Mouse (Mus musculus) forebrain, postnatal 0 days (tissue): Measurements from ENCODE around the gene Hfm1. TPM values are rescaled to one million over a fixed set of nuclear protein-coding genes. Genes with fewer than 3 reads are reported as not detected.
A peak's percentile ranks its signal among the peaks of the same experiment; 100 is the strongest.

ENCODE experiments used
- ATAC-seq: fragments of 200-750 bp; cut with Nextera tagmentation; 2 replicates; pipeline ENCODE4 v1.8.0; 2017; ENCODE audit warnings: mild to moderate bottlenecking, moderate library complexity
- DNase-seq: peaks from one replicate; pipeline ENCODE4 v3.0.0-alpha.2; 2015
- H3K27ac ChIP-seq: fragments of 300-500 bp; sonication (generic); 2 replicates; pipeline ENCODE4 v1.5.1; 2014; ENCODE audit warnings: low read depth, mild to moderate bottlenecking, antibody characterized with exemption, low read length, moderate library complexity, mixed read lengths
- H3K27me3 ChIP-seq: fragments of 300-500 bp; sonication (generic); 2 replicates; pipeline ENCODE4 v1.6.1; 2014; ENCODE audit warnings: mild to moderate bottlenecking, low read length, mixed read lengths; ENCODE audit not compliant: insufficient read depth
- H3K36me3 ChIP-seq: fragments of 300-500 bp; sonication (generic); 2 replicates; pipeline ENCODE4 v1.6.1; 2014; ENCODE audit warnings: mild to moderate bottlenecking, moderate library complexity; ENCODE audit not compliant: insufficient read depth
- H3K4me1 ChIP-seq: fragments of 300-500 bp; sonication (generic); 2 replicates; pipeline ENCODE4 v1.6.1; 2014; ENCODE audit warnings: antibody characterized with exemption; ENCODE audit not compliant: insufficient read depth
- H3K4me2 ChIP-seq: fragments of 300-500 bp; sonication (generic); 2 replicates; pipeline ENCODE4 v1.6.1; 2014; ENCODE audit warnings: low read depth, mild to moderate bottlenecking, moderate library complexity
- H3K4me3 ChIP-seq: fragments of 300-500 bp; sonication (generic); 2 replicates; pipeline ENCODE4 v1.5.1; 2014; ENCODE audit warnings: low read depth, low read length, mixed read lengths
- H3K9ac ChIP-seq: fragments of 300-500 bp; sonication (generic); 2 replicates; pipeline ENCODE4 v1.6.1; 2014; ENCODE audit warnings: mild to moderate bottlenecking
- H3K9me3 ChIP-seq: fragments of 300-500 bp; sonication (generic); 2 replicates; pipeline ENCODE4 v1.6.1; 2016; ENCODE audit warnings: low read length
- CTCF ChIP-seq: sonication (generic); IDR thresholded peaks from 2 replicates; pipeline ENCODE4 v1.5.1; 2016; ENCODE audit warnings: antibody characterized with exemption, control low read depth, low read depth
- WGBS: fragments of 180-500 bp; shearing (Covaris S2); extraction: QIAGEN DNeasy Blood & Tissue Kit; methylation state at CpG from one replicate; pipeline ENCODE4 v1.1.7; 2014; 5-methylcytosine and 5-hydroxymethylcytosine counted together
- polyA plus RNA-seq: library from polyadenylated mRNA; unstranded; fragments of >200 nt; fragmentation: Nextera tagmentation; extraction: Ambion mirVana; gene quantifications from 2 replicates; pipeline ENCODE4 v1.2.1, GENCODE M21; 2015
- total RNA-seq: library from RNA; depleted of rRNA; stranded (reverse); fragments of >200 nt; gene quantifications from 2 replicates; pipeline ENCODE4 v1.2.3, GENCODE M21; 2014

Gene Hfm1
- total and polyA plus RNA-seq, 2 experiments from 2014 or later: 4.3 to 8.4 TPM

- Histone ChIP-seq H3K4me2 (no peak overlapping the region), H3K27ac (no peak overlapping the region), H3K4me1 (no peaks in the 10 kb centered on the region), H3K4me3 (no peak overlapping the region), H3K9ac (no peak overlapping the region), H3K36me3 (no peaks in the 10 kb centered on the region), H3K9me3 (no peaks in the 10 kb centered on the region), H3K27me3 (no peaks in the 10 kb centered on the region)
- DNase-seq: no peak
- WGBS: 68% methylated on average over 2 of the region's 2 CpGs
- no peak for ATAC-seq
- TF ChIP-seq CTCF: no peak
These were observed 29.2 kb downstream of the Hfm1 start for GRCm38 (mm10) chr5:106896879-106897278.

DNA sequence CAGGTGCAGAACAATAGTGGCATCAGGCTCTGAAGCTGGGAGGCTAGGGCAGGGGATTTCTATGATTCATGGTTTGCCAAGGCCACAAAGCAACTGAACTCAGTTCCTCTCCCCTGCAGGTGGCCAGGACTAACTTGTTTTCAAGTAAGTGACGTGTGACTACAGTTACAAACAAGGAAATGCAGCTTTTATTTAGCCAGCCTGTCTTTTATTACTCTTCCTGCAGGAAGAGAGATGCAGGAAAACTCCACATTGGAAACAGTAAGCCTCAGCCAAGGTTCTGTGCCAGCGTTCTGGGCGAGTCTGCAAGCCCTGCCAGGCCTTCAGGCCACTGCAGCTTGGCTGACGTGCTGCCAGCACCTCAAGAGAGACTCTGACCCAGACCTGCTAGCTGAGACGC is 34.3 kb downstream of the Hfm1 start:
- no peak overlapping the region for H3K4me2 ChIP-seq
- 18% methylated on average over 5 of the region's 5 CpGs for WGBS
- H3K27ac ChIP-seq: no peak overlapping the region
- no peak for TF ChIP-seq CTCF
- H3K27me3 ChIP-seq: no peaks in the 10 kb centered on the region
- no peaks in the 10 kb centered on the region for H3K4me1 ChIP-seq
- H3K9me3 ChIP-seq: no peaks in the 10 kb centered on the region
- no peak overlapping the region for H3K9ac ChIP-seq
- ATAC-seq (no peak), DNase-seq (peak; percentile 47)
- no peaks in the 10 kb centered on the region for H3K36me3 ChIP-seq
- no peak overlapping the region for H3K4me3 ChIP-seq

GRCm38 (mm10) chr5:106887303-106888071 is 38.6 kb downstream of the Hfm1 start:
- Histone ChIP-seq H3K36me3 (no peaks in the 10 kb centered on the region), H3K9ac (no peak overlapping the region), H3K27ac (no peak overlapping the region), H3K9me3 (no peaks in the 10 kb centered on the region), H3K4me3 (no peak overlapping the region), H3K4me1 (no peaks in the 10 kb centered on the region), H3K27me3 (no peaks in the 10 kb centered on the region), H3K4me2 (no peak overlapping the region)
- TF ChIP-seq CTCF: no peak
- ATAC-seq: no peak
- 34% methylated on average over 1 of the region's 1 CpGs for WGBS
- no peak for DNase-seq

- no peaks in the 10 kb centered on the region for H3K36me3 ChIP-seq
- H3K9me3 ChIP-seq: no peaks in the 10 kb centered on the region
- H3K9ac ChIP-seq: no peak overlapping the region
- H3K4me1 ChIP-seq: no peaks in the 10 kb centered on the region
- ATAC-seq (no peak), DNase-seq (no peak)
- no peaks in the 10 kb centered on the region for H3K27me3 ChIP-seq
- H3K4me3 ChIP-seq: no peak overlapping the region
- no peak overlapping the region for H3K4me2 ChIP-seq
- TF ChIP-seq CTCF: no peak
- no peak overlapping the region for H3K27ac ChIP-seq
- 95% methylated on average over 4 of the region's 4 CpGs for WGBS
These were observed 40.6 kb downstream of the Hfm1 start for GRCm38 (mm10) chr5:106885517-106885916.

DNA sequence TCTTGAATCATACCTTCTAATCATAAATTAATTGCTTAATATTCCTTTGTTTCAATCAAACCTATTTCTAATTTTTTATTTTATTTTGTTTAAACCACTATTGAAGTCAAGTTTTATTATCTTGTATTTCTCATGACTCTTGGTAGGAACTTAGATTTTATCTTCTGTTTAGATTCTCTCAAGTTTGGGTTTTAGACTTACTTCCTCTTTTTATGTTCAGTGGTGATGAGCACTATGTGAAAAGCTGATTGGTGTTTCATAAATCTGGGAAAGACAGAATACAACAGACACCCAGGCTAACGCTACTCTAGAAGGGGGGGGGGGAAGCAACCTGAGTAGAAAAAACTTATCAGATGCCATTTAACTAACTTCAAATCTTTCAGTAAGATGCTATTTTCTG is 49.7 kb downstream of the Hfm1 start:
- WGBS: 97% methylated on average over 1 of the region's 1 CpGs
- H3K27ac ChIP-seq: no peak overlapping the region
- H3K4me3 ChIP-seq: no peak overlapping the region
- TF ChIP-seq CTCF: no peak
- H3K9ac ChIP-seq: no peak overlapping the region
- no peak for ATAC-seq
- no peaks in the 10 kb centered on the region for H3K4me1 ChIP-seq
- DNase-seq: no peak
- no peaks in the 10 kb centered on the region for H3K9me3 ChIP-seq
- no peaks in the 10 kb centered on the region for H3K36me3 ChIP-seq
- no peaks in the 10 kb centered on the region for H3K27me3 ChIP-seq
- H3K4me2 ChIP-seq: no peak overlapping the region

GRCm38 (mm10) chr5:106860415-106860814 is 65.7 kb downstream of the Hfm1 start:
- Histone ChIP-seq H3K4me1 (no peaks in the 10 kb centered on the region), H3K9me3 (no peaks in the 10 kb centered on the region), H3K9ac (no peak overlapping the region), H3K4me2 (no peak overlapping the region), H3K27me3 (no peaks in the 10 kb centered on the region), H3K36me3 (no peaks in the 10 kb centered on the region), H3K27ac (no peak overlapping the region), H3K4me3 (no peak overlapping the region)
- ATAC-seq (peak; percentile 79), DNase-seq (peak; percentile 87)
- peak; percentile 88 for TF ChIP-seq CTCF
- WGBS: 42% methylated on average over 3 of the region's 3 CpGs

- no peak overlapping the region for H3K9ac ChIP-seq
- no peak overlapping the region for H3K4me2 ChIP-seq
- no peaks in the 10 kb centered on the region for H3K36me3 ChIP-seq
- no peak for TF ChIP-seq CTCF
- ATAC-seq (no peak), DNase-seq (no peak)
- H3K27me3 ChIP-seq: no peaks in the 10 kb centered on the region
- H3K4me1 ChIP-seq: no peaks in the 10 kb centered on the region
- WGBS: 95% methylated on average over 3 of the region's 3 CpGs
- no peak overlapping the region for H3K4me3 ChIP-seq
- H3K9me3 ChIP-seq: no peaks in the 10 kb centered on the region
- no peak overlapping the region for H3K27ac ChIP-seq
These were observed 72.8 kb downstream of the Hfm1 start for GRCm38 (mm10) chr5:106853284-106853683.
